Mouse (Mus musculus): ENCODE data around the gene Ckb.

Ckb gene

DNA sequence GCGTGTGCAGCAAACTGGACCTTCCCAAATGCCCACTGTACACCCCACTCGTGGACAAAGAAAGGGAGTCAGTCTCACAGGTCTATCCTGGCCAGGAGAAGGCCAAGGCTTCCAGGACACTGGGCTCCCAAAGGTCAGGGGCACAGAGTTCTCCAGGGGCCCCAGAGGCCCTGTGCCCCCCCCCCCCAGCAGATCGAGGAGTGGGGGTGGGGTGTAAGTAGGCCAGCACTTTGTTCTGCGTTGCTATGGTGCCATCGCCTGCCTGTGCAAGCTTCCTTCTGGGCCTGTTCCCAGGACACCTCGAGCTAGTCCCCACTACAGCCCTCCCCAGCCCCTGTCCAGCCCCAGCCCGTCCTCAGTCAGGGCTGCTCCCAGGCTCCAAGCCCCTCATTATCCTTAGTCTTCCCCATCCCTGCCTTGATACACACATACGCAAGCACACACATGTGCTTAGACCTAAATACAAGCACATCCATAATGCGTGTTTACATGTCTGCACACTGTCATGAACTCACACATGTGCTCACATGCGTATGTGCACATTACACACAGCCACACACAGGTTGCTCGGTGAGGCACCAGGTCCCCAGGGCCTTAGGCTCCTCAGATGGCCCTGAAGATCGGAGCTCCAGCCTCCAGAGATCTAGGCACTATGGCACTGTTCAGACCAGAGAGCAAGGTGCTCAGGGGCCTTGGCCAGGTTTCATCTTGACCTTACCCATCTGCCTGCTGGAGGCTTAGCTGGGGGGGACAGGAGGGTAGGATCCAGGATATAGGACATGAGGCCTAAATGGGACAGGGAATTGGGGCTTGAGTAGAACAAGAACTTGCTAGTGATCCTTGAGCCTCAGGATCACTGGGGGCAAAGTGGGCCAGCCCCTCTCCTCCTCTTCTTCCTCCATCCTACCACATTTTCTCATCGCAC lies 23.0 kb upstream of the Ckb start:
- H3K27me3 ChIP-seq (ENCODE audit: insufficient read depth, low read length): peaks cover 14% of the 10 kb centered on the region
- H3K36me3 ChIP-seq (ENCODE audit: insufficient read depth, low read length): no peaks in the 10 kb centered on the region
- no peaks in the 10 kb centered on the region for H3K9me3 ChIP-seq (ENCODE audit: low read length)
- H3K4me3 ChIP-seq (replicated peaks; ENCODE audit: low read length): no peak overlapping the region
- peaks cover 60% of the 10 kb centered on the region for H3K4me1 ChIP-seq (replicated peaks; ENCODE audit: low read depth, low read length)
- TF ChIP-seq POU5F1 (IDR thresholded peaks at IDR 0.05; ENCODE audit: borderline replicate concordance, low read length) (no peak), NANOG (IDR thresholded peaks at IDR 0.05; ENCODE audit: borderline replicate concordance, low read length) (no peak), CTCF (conservative IDR thresholded peaks at IDR 0.05; ENCODE audit: low read length) (no peak)

DNA sequence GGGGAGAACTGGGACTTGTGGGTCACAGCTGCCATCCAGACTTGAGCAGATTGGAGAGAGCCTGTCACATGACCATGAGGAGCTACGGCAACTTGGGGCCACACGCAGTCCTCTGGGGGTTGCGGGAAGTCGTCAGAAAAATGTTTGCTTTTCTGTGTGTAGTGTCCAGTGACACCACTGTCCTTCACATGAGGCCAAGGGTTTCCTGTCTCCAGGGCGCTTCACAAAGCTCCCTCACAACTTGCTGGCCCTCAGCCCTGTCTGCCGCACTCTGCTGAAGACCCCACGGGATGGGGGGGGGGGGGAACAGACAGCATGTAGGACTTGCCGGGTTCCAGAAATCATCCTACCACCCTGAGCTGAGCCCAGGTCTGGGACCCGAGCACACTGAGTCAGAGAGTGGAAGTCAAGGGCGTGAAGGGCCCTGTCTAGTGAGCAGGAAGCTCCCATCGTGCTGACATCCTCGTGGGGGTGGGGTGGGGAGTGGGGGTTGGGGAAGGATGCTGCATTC lies 22.2 kb upstream of the Ckb start:
- H3K36me3 ChIP-seq (ENCODE audit: insufficient read depth, low read length): no peaks in the 10 kb centered on the region

DNA sequence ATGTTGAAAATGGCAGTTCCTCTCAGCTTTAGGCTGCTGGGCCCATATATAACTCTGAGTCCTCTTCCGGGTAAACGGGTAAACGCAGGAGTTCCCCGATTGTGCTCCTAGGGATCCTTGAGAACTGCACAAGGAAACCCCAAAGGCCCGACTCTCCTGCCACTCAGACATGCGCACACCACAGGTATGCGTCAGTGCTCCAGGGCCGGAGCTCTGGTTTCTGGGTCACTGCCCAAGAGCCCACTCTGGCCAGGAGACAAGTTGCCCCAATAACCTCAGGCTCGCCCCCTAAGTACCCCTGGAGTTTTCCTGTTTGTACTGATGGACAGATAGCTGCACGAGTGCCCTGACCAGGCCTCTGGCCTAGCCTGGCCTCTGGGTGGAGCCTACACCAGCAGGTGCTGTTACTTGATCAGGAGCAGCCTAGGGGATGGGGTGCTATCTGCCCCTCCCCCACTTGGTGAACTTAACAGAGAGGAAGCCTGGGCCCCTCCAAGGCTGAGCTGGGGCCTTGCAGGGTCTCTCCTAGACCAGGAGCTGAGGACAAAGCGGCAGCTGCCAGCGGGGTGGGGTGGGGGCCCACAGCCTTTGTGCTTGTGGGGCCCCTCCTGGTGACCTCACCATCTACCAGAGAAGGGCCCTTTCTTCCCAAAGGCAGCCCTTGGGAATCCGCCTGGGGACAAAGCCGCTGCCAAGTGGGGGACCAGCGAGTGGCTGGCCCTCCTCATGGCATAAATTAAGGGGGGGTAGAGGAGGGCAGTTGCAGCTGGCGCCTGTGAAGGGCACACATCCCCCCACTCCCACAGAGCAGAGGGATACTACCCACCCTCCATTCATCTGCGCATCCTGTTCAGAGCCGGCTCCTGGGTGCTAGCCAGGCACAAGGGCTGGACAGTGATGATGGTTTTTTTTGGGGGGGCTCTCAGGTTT lies 21.5 kb upstream of the Ckb start:
- H3K9me3 ChIP-seq (ENCODE audit: low read length): no peaks in the 10 kb centered on the region
- H3K4me3 ChIP-seq (replicated peaks; ENCODE audit: low read length): peak overlapping the region; percentile 62
- peaks cover 14% of the 10 kb centered on the region for H3K27me3 ChIP-seq (ENCODE audit: insufficient read depth, low read length)
- TF ChIP-seq NANOG (IDR thresholded peaks at IDR 0.05; ENCODE audit: borderline replicate concordance, low read length): no peak
- peaks cover 55% of the 10 kb centered on the region for H3K4me1 ChIP-seq (replicated peaks; ENCODE audit: low read depth, low read length)
- no peaks in the 10 kb centered on the region for H3K36me3 ChIP-seq (ENCODE audit: insufficient read depth, low read length)

More for the DNA sequence above, 22.2 kb upstream of the Ckb start:
- peak overlapping the region; percentile 62 for H3K4me3 ChIP-seq (replicated peaks; ENCODE audit: low read length)
- H3K9me3 ChIP-seq (ENCODE audit: low read length): no peaks in the 10 kb centered on the region
- TF ChIP-seq CTCF (conservative IDR thresholded peaks at IDR 0.05; ENCODE audit: low read length) (no peak), POU5F1 (IDR thresholded peaks at IDR 0.05; ENCODE audit: borderline replicate concordance, low read length) (no peak), NANOG (IDR thresholded peaks at IDR 0.05; ENCODE audit: borderline replicate concordance, low read length) (no peak)
- H3K4me1 ChIP-seq (replicated peaks; ENCODE audit: low read depth, low read length): peaks cover 55% of the 10 kb centered on the region
- H3K27me3 ChIP-seq (ENCODE audit: insufficient read depth, low read length): peaks cover 14% of the 10 kb centered on the region

DNA sequence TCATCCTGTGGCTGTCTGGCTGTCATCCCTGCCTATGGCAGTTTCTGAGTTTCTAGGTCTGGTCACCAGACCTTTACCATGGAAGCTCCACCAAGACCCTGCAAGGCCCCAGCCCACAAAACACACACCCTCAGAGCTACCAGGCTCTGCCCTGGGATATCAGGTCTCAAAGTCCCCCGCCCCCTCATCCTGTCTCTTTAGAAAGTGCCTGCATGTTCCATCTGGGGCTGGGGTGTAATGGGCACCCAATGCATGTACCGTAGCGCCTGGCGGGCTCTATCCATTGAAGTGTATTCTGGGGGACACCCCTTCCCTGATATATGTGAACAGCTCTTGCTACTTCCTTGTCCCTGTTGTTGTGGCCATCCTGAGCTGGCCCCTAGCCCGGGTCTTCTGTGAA lies 20.8 kb upstream of the Ckb start:
- peaks cover 62% of the 10 kb centered on the region for H3K4me1 ChIP-seq (replicated peaks; ENCODE audit: low read depth, low read length)
- TF ChIP-seq NANOG (IDR thresholded peaks at IDR 0.05; ENCODE audit: borderline replicate concordance, low read length): no peak
- TF ChIP-seq POU5F1 (IDR thresholded peaks at IDR 0.05; ENCODE audit: borderline replicate concordance, low read length): no peak
- no peak for TF ChIP-seq CTCF (conservative IDR thresholded peaks at IDR 0.05; ENCODE audit: low read length)
- peaks cover 13% of the 10 kb centered on the region for H3K27me3 ChIP-seq (ENCODE audit: insufficient read depth, low read length)
- H3K4me3 ChIP-seq (replicated peaks; ENCODE audit: low read length): peak overlapping the region; percentile 62
- H3K36me3 ChIP-seq (ENCODE audit: insufficient read depth, low read length): no peaks in the 10 kb centered on the region
- no peaks in the 10 kb centered on the region for H3K9me3 ChIP-seq (ENCODE audit: low read length)

DNA sequence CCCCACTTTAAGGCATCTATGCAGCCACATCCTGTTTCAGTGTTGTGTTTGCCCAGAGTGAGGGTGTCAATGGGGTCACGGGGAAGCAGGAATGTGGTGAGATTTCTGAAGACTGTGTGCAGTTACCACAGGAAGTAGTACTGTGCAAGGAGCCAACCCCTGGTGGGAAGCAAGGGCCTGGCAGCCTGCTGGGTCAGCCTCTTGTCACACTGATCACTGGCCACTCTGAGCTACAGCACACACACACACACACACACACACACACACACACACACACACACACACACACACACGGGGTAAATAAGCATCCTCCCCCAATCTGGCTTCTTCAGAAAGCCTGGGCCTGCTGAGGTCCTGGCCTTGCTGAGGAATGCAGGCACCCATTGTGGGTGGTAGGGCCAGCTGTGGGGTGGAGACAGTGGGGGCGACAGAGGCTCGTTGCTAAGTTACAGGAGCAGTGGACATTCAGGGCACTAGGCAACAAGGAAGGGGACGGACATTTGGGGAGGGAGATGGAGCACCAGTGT lies 19.3 kb upstream of the Ckb start:
- Histone ChIP-seq H3K27me3 (ENCODE audit: insufficient read depth, low read length) (peaks cover 8% of the 10 kb centered on the region), H3K4me3 (replicated peaks; ENCODE audit: low read length) (no peak overlapping the region), H3K4me1 (replicated peaks; ENCODE audit: low read depth, low read length) (peaks cover 67% of the 10 kb centered on the region), H3K9me3 (ENCODE audit: low read length) (no peaks in the 10 kb centered on the region), H3K36me3 (ENCODE audit: insufficient read depth, low read length) (no peaks in the 10 kb centered on the region)
- TF ChIP-seq POU5F1 (IDR thresholded peaks at IDR 0.05; ENCODE audit: borderline replicate concordance, low read length) (no peak), NANOG (IDR thresholded peaks at IDR 0.05; ENCODE audit: borderline replicate concordance, low read length) (no peak), CTCF (conservative IDR thresholded peaks at IDR 0.05; ENCODE audit: low read length) (no peak)

- peaks cover 1% of the 10 kb centered on the region for H3K36me3 ChIP-seq (ENCODE audit: insufficient read depth, low read length)
- peaks cover 8% of the 10 kb centered on the region for H3K27me3 ChIP-seq (ENCODE audit: insufficient read depth, low read length)
- no peaks in the 10 kb centered on the region for H3K9me3 ChIP-seq (ENCODE audit: low read length)
- TF ChIP-seq NANOG (IDR thresholded peaks at IDR 0.05; ENCODE audit: borderline replicate concordance, low read length) (no peak), POU5F1 (IDR thresholded peaks at IDR 0.05; ENCODE audit: borderline replicate concordance, low read length) (no peak), CTCF (conservative IDR thresholded peaks at IDR 0.05; ENCODE audit: low read length) (no peak)
- peaks cover 62% of the 10 kb centered on the region for H3K4me1 ChIP-seq (replicated peaks; ENCODE audit: low read depth, low read length)
- no peak overlapping the region for H3K4me3 ChIP-seq (replicated peaks; ENCODE audit: low read length)
These were observed 17.3 kb upstream of the Ckb start for GRCm38 (mm10) chr12:111689426-111689825.

- Histone ChIP-seq H3K9me3 (ENCODE audit: low read length) (no peaks in the 10 kb centered on the region), H3K36me3 (ENCODE audit: insufficient read depth, low read length) (peaks cover 14% of the 10 kb centered on the region), H3K4me1 (replicated peaks; ENCODE audit: low read depth, low read length) (peaks cover 60% of the 10 kb centered on the region), H3K27me3 (ENCODE audit: insufficient read depth, low read length) (peaks cover 8% of the 10 kb centered on the region), H3K4me3 (replicated peaks; ENCODE audit: low read length) (no peak overlapping the region)
- TF ChIP-seq POU5F1 (IDR thresholded peaks at IDR 0.05; ENCODE audit: borderline replicate concordance, low read length) (no peak), CTCF (conservative IDR thresholded peaks at IDR 0.05; ENCODE audit: low read length) (no peak), NANOG (IDR thresholded peaks at IDR 0.05; ENCODE audit: borderline replicate concordance, low read length) (no peak)
These were observed 15.9 kb upstream of the Ckb start for GRCm38 (mm10) chr12:111688069-111688428.

Data from E14TG2a.4 (cell line).